Mouse (Mus musculus): ENCODE measurements around the gene Zfp148. TPM values are rescaled to one million over a fixed set of nuclear protein-coding genes. Genes with fewer than 3 reads are reported as not detected.

Gene Zfp148
- polyA plus RNA-seq, 1 experiment from 2014 or later, result 71.2 TPM

GRCm38 (mm10) chr16:33519916-33520568 lies 139.4 kb downstream of the Zfp148 start:
- H3K4me3 ChIP-seq (replicated peaks), result no peak overlapping the region
- ATAC-seq (ENCODE audit: low FRiP score), result no peak
- H3K4me1 ChIP-seq, result peaks cover 28% of the 10 kb centered on the region
- H3K9ac ChIP-seq, result no peak overlapping the region
- no peaks in the 10 kb centered on the region for H3K36me3 ChIP-seq (replicated peaks)
- H3K4me2 ChIP-seq, result no peak overlapping the region
- no peaks in the 10 kb centered on the region for H3K9me3 ChIP-seq
- no peak overlapping the region for H3K27ac ChIP-seq
- 88% methylated on average over 6 of the region's 6 CpGs for WGBS
- peaks cover 7% of the 10 kb centered on the region; the same call in 1 of the 2 replicates for H3K27me3 ChIP-seq

- Histone ChIP-seq H3K9me3 (no peaks in the 10 kb centered on the region), H3K4me3 (replicated peaks) (no peak overlapping the region), H3K36me3 (replicated peaks) (no peaks in the 10 kb centered on the region), H3K27ac (no peak overlapping the region), H3K4me1 (peaks cover 13% of the 10 kb centered on the region), H3K4me2 (no peak overlapping the region), H3K9ac (no peak overlapping the region), H3K27me3 (peaks cover 7% of the 10 kb centered on the region; the same call in 1 of the 2 replicates)
- ATAC-seq (ENCODE audit: low FRiP score), result no peak
- WGBS, result 71% methylated on average over 4 of the region's 4 CpGs
Observed at GRCm38 (mm10) chr16:33522516-33522915, 141.9 kb downstream of the Zfp148 start.

GRCm38 (mm10) chr16:33523571-33523970 lies 142.9 kb downstream of the Zfp148 start:
- Histone ChIP-seq H3K9me3 (peaks cover 7% of the 10 kb centered on the region; the same call in 1 of the 2 replicates), H3K4me3 (replicated peaks) (no peak overlapping the region), H3K9ac (no peak overlapping the region), H3K4me2 (no peak overlapping the region), H3K4me1 (peaks cover 5% of the 10 kb centered on the region; the same call in 1 of the 2 replicates), H3K27me3 (no peaks in the 10 kb centered on the region), H3K27ac (no peak overlapping the region), H3K36me3 (replicated peaks) (no peaks in the 10 kb centered on the region; the same call in 1 of the 2 replicates)
- 70% methylated on average over 10 of the region's 10 CpGs for WGBS
- no peak for ATAC-seq (ENCODE audit: low FRiP score)

GRCm38 (mm10) chr16:33529502-33530454 lies 149.1 kb downstream of the Zfp148 start:
- Histone ChIP-seq H3K4me1 (peaks cover 11% of the 10 kb centered on the region), H3K4me2 (no peak overlapping the region), H3K9me3 (peaks cover 10% of the 10 kb centered on the region; the same call in 1 of the 2 replicates), H3K36me3 (replicated peaks) (no peaks in the 10 kb centered on the region; the same call in 1 of the 2 replicates), H3K9ac (0 out of 2 replicates have a peak overlapping the region, but pooled peaks have one; percentile 18), H3K27ac (no peak overlapping the region), H3K4me3 (replicated peaks) (no peak overlapping the region), H3K27me3 (no peaks in the 10 kb centered on the region)
- no peak for ATAC-seq (ENCODE audit: low FRiP score)
- 58% methylated on average over 11 of the region's 11 CpGs for WGBS

- no peak overlapping the region for H3K4me2 ChIP-seq
- ATAC-seq (ENCODE audit: low FRiP score), result no peak
- H3K27ac ChIP-seq, result no peak overlapping the region
- peaks cover 11% of the 10 kb centered on the region for H3K4me1 ChIP-seq
- WGBS, result 85% methylated on average over 8 of the region's 8 CpGs
- H3K9ac ChIP-seq, result no peak overlapping the region
- H3K9me3 ChIP-seq, result peaks cover 10% of the 10 kb centered on the region; the same call in 1 of the 2 replicates
- no peak overlapping the region for H3K4me3 ChIP-seq (replicated peaks)
- H3K36me3 ChIP-seq (replicated peaks), result no peaks in the 10 kb centered on the region; the same call in 1 of the 2 replicates
- H3K27me3 ChIP-seq, result no peaks in the 10 kb centered on the region
Observed at GRCm38 (mm10) chr16:33531184-33531583, 150.5 kb downstream of the Zfp148 start.

- Histone ChIP-seq H3K36me3 (replicated peaks) (no peaks in the 10 kb centered on the region), H3K4me1 (0 out of 2 replicates have a peak, but pooled peaks cover 2% of the 10 kb centered on the region), H3K9me3 (no peaks in the 10 kb centered on the region), H3K27me3 (no peaks in the 10 kb centered on the region), H3K27ac (no peak overlapping the region), H3K4me2 (no peak overlapping the region), H3K9ac (no peak overlapping the region), H3K4me3 (replicated peaks) (no peak overlapping the region)
- 89% methylated on average over 8 of the region's 8 CpGs for WGBS
- no peak for ATAC-seq (ENCODE audit: low FRiP score)
Observed at GRCm38 (mm10) chr16:33536456-33536855, 155.8 kb downstream of the Zfp148 start.

GRCm38 (mm10) chr16:33537499-33538225 lies 157.0 kb downstream of the Zfp148 start:
- ATAC-seq (ENCODE audit: low FRiP score), result no peak
- H3K27me3 ChIP-seq, result no peaks in the 10 kb centered on the region
- 0 out of 2 replicates have a peak, but pooled peaks cover 2% of the 10 kb centered on the region for H3K4me1 ChIP-seq
- WGBS, result 87% methylated on average over 21 of the region's 21 CpGs
- no peaks in the 10 kb centered on the region for H3K36me3 ChIP-seq (replicated peaks)
- no peak overlapping the region for H3K9ac ChIP-seq
- no peaks in the 10 kb centered on the region for H3K9me3 ChIP-seq
- no peak overlapping the region for H3K4me2 ChIP-seq
- no peak overlapping the region for H3K4me3 ChIP-seq (replicated peaks)
- no peak overlapping the region for H3K27ac ChIP-seq

- 96% methylated on average over 2 of the region's 2 CpGs for WGBS
- no peak for ATAC-seq (ENCODE audit: low FRiP score)
Observed at GRCm38 (mm10) chr16:33544346-33544745, 163.7 kb downstream of the Zfp148 start.

GRCm38 (mm10) chr16:33545530-33545929 lies 164.9 kb downstream of the Zfp148 start:
- H3K9me3 ChIP-seq, result no peaks in the 10 kb centered on the region
- no peak overlapping the region for H3K4me2 ChIP-seq
- H3K36me3 ChIP-seq (replicated peaks), result no peaks in the 10 kb centered on the region
- no peak overlapping the region for H3K9ac ChIP-seq
- no peaks in the 10 kb centered on the region for H3K27me3 ChIP-seq
- no peak overlapping the region for H3K4me3 ChIP-seq (replicated peaks)
- no peak overlapping the region for H3K27ac ChIP-seq
- WGBS, result 87% methylated on average over 4 of the region's 4 CpGs
- H3K4me1 ChIP-seq, result no peaks in the 10 kb centered on the region
- no peak for ATAC-seq (ENCODE audit: low FRiP score)

More at GRCm38 (mm10) chr16:33544346-33544745, 163.7 kb downstream of the Zfp148 start:
- Histone ChIP-seq H3K4me2 (no peak overlapping the region), H3K9ac (no peak overlapping the region), H3K27me3 (no peaks in the 10 kb centered on the region), H3K4me1 (no peaks in the 10 kb centered on the region), H3K4me3 (replicated peaks) (no peak overlapping the region), H3K36me3 (replicated peaks) (no peaks in the 10 kb centered on the region), H3K9me3 (no peaks in the 10 kb centered on the region), H3K27ac (no peak overlapping the region)

GRCm38 (mm10) chr16:33553689-33554342 lies 173.2 kb downstream of the Zfp148 start:
- no peaks in the 10 kb centered on the region for H3K36me3 ChIP-seq (replicated peaks)
- no peaks in the 10 kb centered on the region for H3K9me3 ChIP-seq
- H3K27ac ChIP-seq, result no peak overlapping the region
- no peak overlapping the region for H3K9ac ChIP-seq
- H3K4me2 ChIP-seq, result no peak overlapping the region
- WGBS, result 70% methylated on average over 9 of the region's 9 CpGs
- peaks cover 12% of the 10 kb centered on the region for H3K4me1 ChIP-seq
- no peak for ATAC-seq (ENCODE audit: low FRiP score)
- H3K4me3 ChIP-seq (replicated peaks), result no peak overlapping the region
- H3K27me3 ChIP-seq, result no peaks in the 10 kb centered on the region

Data from forebrain, embryonic 12.5 days (tissue).